Mouse (Mus musculus): ENCODE measurements around the gene Gm49359. TPM values are rescaled to one million over a fixed set of nuclear protein-coding genes. Genes with fewer than 3 reads are reported as not detected.

Gm49359 gene
- polyA plus RNA-seq (2017; shearing (Covaris generic)): 16.6 TPM

GRCm38 (mm10) chr13:62466424-62467334 is at the start of gene Gm49359:
Gene Gm49359 (minus strand): TSS chr13:62466832.

Other genes with a start within 250 kb of the Gm49359 start
- gene Gm3604, start 83.7 kb downstream of the Gm49359 start, polyA plus RNA-seq (2017; shearing (Covaris generic)): 7.2 TPM
- 1.8 TPM for gene Zfp935, start 91.7 kb upstream of the Gm49359 start, polyA plus RNA-seq (2017; shearing (Covaris generic))
- gene Zfp934, start 104.4 kb upstream of the Gm49359 start, polyA plus RNA-seq (2017; shearing (Covaris generic)): 11.1 TPM
- gene 6720489N17Rik, start 157.3 kb upstream of the Gm49359 start, polyA plus RNA-seq (2017; shearing (Covaris generic)): 3.6 TPM